Mouse (Mus musculus) bone marrow, adult 2 months (tissue): ENCODE results near the gene Ngb.

Source experiments
- CTCF ChIP-seq: fragments of 200-500 bp; IDR thresholded peaks from 2 replicates; pipeline ENCODE4 v1.5.1; 2011; ENCODE audit warnings: low read length, control low read depth; ENCODE audit not compliant: control insufficient read depth, insufficient read depth
- POLR2A ChIP-seq: fragments of 200-500 bp; IDR thresholded peaks from 2 replicates; pipeline ENCODE4 v1.6.1; 2011; ENCODE audit warnings: low read depth, mild to moderate bottlenecking, control low read depth, low read length, borderline replicate concordance; ENCODE audit not compliant: control insufficient read depth

- no peak for TF ChIP-seq CTCF
- TF ChIP-seq POLR2A: no peak
These were observed 31.8 kb downstream of the Ngb start for GRCm38 (mm10) chr12:87070520-87070919.
